Mouse (Mus musculus): ENCODE results near the gene Rasgef1b. TPM values are rescaled to one million over a fixed set of nuclear protein-coding genes. Genes with fewer than 3 reads are reported as not detected.

Rasgef1b gene
- polyA plus RNA-seq, 1 experiment from 2014 or later = 31.1 TPM

- Histone ChIP-seq H3K36me3 (ENCODE audit: control insufficient read depth, insufficient read depth) (no peaks in the 10 kb centered on the region), H3K4me2 (ENCODE audit: low read depth, low read length) (no peak overlapping the region), H3K27ac (ENCODE audit: low read length) (no peak overlapping the region), H3K4me1 (ENCODE audit: control insufficient read depth, insufficient read depth, low read length) (no peaks in the 10 kb centered on the region), H3K9ac (ENCODE audit: low read length) (no peak overlapping the region), H3K4me3 (ENCODE audit: low read length) (no peak overlapping the region), H3K27me3 (ENCODE audit: control insufficient read depth, insufficient read depth, low read length) (no peaks in the 10 kb centered on the region), H3K9me3 (replicated peaks; ENCODE audit: control insufficient read depth, low read length) (0 out of 2 replicates have a peak, but pooled peaks cover 3% of the 10 kb centered on the region)
- no peak for ATAC-seq (replicated peaks; ENCODE audit: extremely low read depth, insufficient read depth, low FRiP score)
- WGBS = 80% methylated on average over 9 of the region's 9 CpGs
These were observed 226.2 kb downstream of the Rasgef1b start for GRCm38 (mm10) chr5:99502681-99503080.

GRCm38 (mm10) chr5:99499404-99500089, 229.3 kb downstream of the Rasgef1b start:
- Histone ChIP-seq H3K4me2 (ENCODE audit: low read depth, low read length) (no peak overlapping the region), H3K27ac (ENCODE audit: low read length) (no peak overlapping the region), H3K36me3 (ENCODE audit: control insufficient read depth, insufficient read depth) (no peaks in the 10 kb centered on the region), H3K9ac (ENCODE audit: low read length) (no peak overlapping the region), H3K9me3 (replicated peaks; ENCODE audit: control insufficient read depth, low read length) (0 out of 2 replicates have a peak, but pooled peaks cover 3% of the 10 kb centered on the region), H3K27me3 (ENCODE audit: control insufficient read depth, insufficient read depth, low read length) (no peaks in the 10 kb centered on the region), H3K4me1 (ENCODE audit: control insufficient read depth, insufficient read depth, low read length) (0 out of 2 replicates have a peak, but pooled peaks cover 2% of the 10 kb centered on the region), H3K4me3 (ENCODE audit: low read length) (no peak overlapping the region)
- no peak for ATAC-seq (replicated peaks; ENCODE audit: extremely low read depth, insufficient read depth, low FRiP score)
- 52% methylated on average over 7 of the region's 7 CpGs for WGBS

GRCm38 (mm10) chr5:99497856-99498255, 231.0 kb downstream of the Rasgef1b start:
- ATAC-seq (replicated peaks; ENCODE audit: extremely low read depth, insufficient read depth, low FRiP score) = no peak
- Histone ChIP-seq H3K36me3 (ENCODE audit: control insufficient read depth, insufficient read depth) (no peaks in the 10 kb centered on the region), H3K27ac (ENCODE audit: low read length) (peak overlapping the region; percentile 9; the same call in 1 of the 2 replicates), H3K9me3 (replicated peaks; ENCODE audit: control insufficient read depth, low read length) (0 out of 2 replicates have a peak, but pooled peaks cover 3% of the 10 kb centered on the region), H3K4me2 (ENCODE audit: low read depth, low read length) (no peak overlapping the region), H3K27me3 (ENCODE audit: control insufficient read depth, insufficient read depth, low read length) (no peaks in the 10 kb centered on the region), H3K4me1 (ENCODE audit: control insufficient read depth, insufficient read depth, low read length) (0 out of 2 replicates have a peak, but pooled peaks cover 2% of the 10 kb centered on the region), H3K9ac (ENCODE audit: low read length) (no peak overlapping the region), H3K4me3 (ENCODE audit: low read length) (no peak overlapping the region)
- WGBS = 51% methylated on average over 11 of the region's 11 CpGs

- no peak overlapping the region for H3K4me2 ChIP-seq (ENCODE audit: low read depth, low read length)
- H3K27me3 ChIP-seq (ENCODE audit: control insufficient read depth, insufficient read depth, low read length) = no peaks in the 10 kb centered on the region
- ATAC-seq (replicated peaks; ENCODE audit: extremely low read depth, insufficient read depth, low FRiP score) = no peak
- H3K4me3 ChIP-seq (ENCODE audit: low read length) = no peak overlapping the region
- H3K9ac ChIP-seq (ENCODE audit: low read length) = no peak overlapping the region
- no peak overlapping the region; the same call in 1 of the 2 replicates for H3K27ac ChIP-seq (ENCODE audit: low read length)
- no peaks in the 10 kb centered on the region for H3K36me3 ChIP-seq (ENCODE audit: control insufficient read depth, insufficient read depth)
- 66% methylated on average over 9 of the region's 9 CpGs for WGBS
- H3K4me1 ChIP-seq (ENCODE audit: control insufficient read depth, insufficient read depth, low read length) = 0 out of 2 replicates have a peak, but pooled peaks cover 2% of the 10 kb centered on the region
- 0 out of 2 replicates have a peak, but pooled peaks cover 3% of the 10 kb centered on the region for H3K9me3 ChIP-seq (replicated peaks; ENCODE audit: control insufficient read depth, low read length)
These were observed 231.7 kb downstream of the Rasgef1b start for GRCm38 (mm10) chr5:99496931-99497782.

- no peak overlapping the region for H3K9ac ChIP-seq (ENCODE audit: low read length)
- H3K36me3 ChIP-seq (ENCODE audit: control insufficient read depth, insufficient read depth) = no peaks in the 10 kb centered on the region
- no peak overlapping the region for H3K4me3 ChIP-seq (ENCODE audit: low read length)
- H3K4me2 ChIP-seq (ENCODE audit: low read depth, low read length) = no peak overlapping the region
- no peak overlapping the region for H3K27ac ChIP-seq (ENCODE audit: low read length)
- ATAC-seq (replicated peaks; ENCODE audit: extremely low read depth, insufficient read depth, low FRiP score) = no peak
- H3K27me3 ChIP-seq (ENCODE audit: control insufficient read depth, insufficient read depth, low read length) = no peaks in the 10 kb centered on the region
- 91% methylated on average over 1 of the region's 1 CpGs for WGBS
- 0 out of 2 replicates have a peak, but pooled peaks cover 2% of the 10 kb centered on the region for H3K4me1 ChIP-seq (ENCODE audit: control insufficient read depth, insufficient read depth, low read length)
- 0 out of 2 replicates have a peak, but pooled peaks cover 3% of the 10 kb centered on the region for H3K9me3 ChIP-seq (replicated peaks; ENCODE audit: control insufficient read depth, low read length)
These were observed 232.8 kb downstream of the Rasgef1b start for GRCm38 (mm10) chr5:99496157-99496453.

GRCm38 (mm10) chr5:99495354-99496156, 233.3 kb downstream of the Rasgef1b start:
- WGBS = 79% methylated on average over 10 of the region's 10 CpGs
- H3K27ac ChIP-seq (ENCODE audit: low read length) = no peak overlapping the region

GRCm38 (mm10) chr5:99493861-99494260, 235.0 kb downstream of the Rasgef1b start:
- H3K27me3 ChIP-seq (ENCODE audit: control insufficient read depth, insufficient read depth, low read length) = no peaks in the 10 kb centered on the region
- no peak for ATAC-seq (replicated peaks; ENCODE audit: extremely low read depth, insufficient read depth, low FRiP score)
- no peak overlapping the region for H3K4me2 ChIP-seq (ENCODE audit: low read depth, low read length)
- H3K36me3 ChIP-seq (ENCODE audit: control insufficient read depth, insufficient read depth) = no peaks in the 10 kb centered on the region
- WGBS = 39% methylated on average over 9 of the region's 9 CpGs
- H3K4me3 ChIP-seq (ENCODE audit: low read length) = no peak overlapping the region
- 0 out of 2 replicates have a peak, but pooled peaks cover 3% of the 10 kb centered on the region for H3K9me3 ChIP-seq (replicated peaks; ENCODE audit: control insufficient read depth, low read length)
- no peak overlapping the region for H3K27ac ChIP-seq (ENCODE audit: low read length)
- no peak overlapping the region for H3K9ac ChIP-seq (ENCODE audit: low read length)
- H3K4me1 ChIP-seq (ENCODE audit: control insufficient read depth, insufficient read depth, low read length) = 0 out of 2 replicates have a peak, but pooled peaks cover 2% of the 10 kb centered on the region

More at GRCm38 (mm10) chr5:99495354-99496156, 233.3 kb downstream of the Rasgef1b start:
- H3K4me3 ChIP-seq (ENCODE audit: low read length) = no peak overlapping the region
- no peak for ATAC-seq (replicated peaks; ENCODE audit: extremely low read depth, insufficient read depth, low FRiP score)
- H3K9me3 ChIP-seq (replicated peaks; ENCODE audit: control insufficient read depth, low read length) = 0 out of 2 replicates have a peak, but pooled peaks cover 3% of the 10 kb centered on the region
- 0 out of 2 replicates have a peak, but pooled peaks cover 2% of the 10 kb centered on the region for H3K4me1 ChIP-seq (ENCODE audit: control insufficient read depth, insufficient read depth, low read length)
- no peaks in the 10 kb centered on the region for H3K27me3 ChIP-seq (ENCODE audit: control insufficient read depth, insufficient read depth, low read length)
- H3K4me2 ChIP-seq (ENCODE audit: low read depth, low read length) = no peak overlapping the region
- H3K9ac ChIP-seq (ENCODE audit: low read length) = no peak overlapping the region
- no peaks in the 10 kb centered on the region for H3K36me3 ChIP-seq (ENCODE audit: control insufficient read depth, insufficient read depth)

GRCm38 (mm10) chr5:99493017-99493416, 235.8 kb downstream of the Rasgef1b start:
- H3K4me2 ChIP-seq (ENCODE audit: low read depth, low read length) = no peak overlapping the region
- H3K9me3 ChIP-seq (replicated peaks; ENCODE audit: control insufficient read depth, low read length) = no peaks in the 10 kb centered on the region
- H3K27me3 ChIP-seq (ENCODE audit: control insufficient read depth, insufficient read depth, low read length) = no peaks in the 10 kb centered on the region
- no peak overlapping the region for H3K27ac ChIP-seq (ENCODE audit: low read length)
- no peak for ATAC-seq (replicated peaks; ENCODE audit: extremely low read depth, insufficient read depth, low FRiP score)
- H3K4me1 ChIP-seq (ENCODE audit: control insufficient read depth, insufficient read depth, low read length) = 0 out of 2 replicates have a peak, but pooled peaks cover 2% of the 10 kb centered on the region
- 90% methylated on average over 3 of the region's 3 CpGs for WGBS
- H3K4me3 ChIP-seq (ENCODE audit: low read length) = no peak overlapping the region
- no peaks in the 10 kb centered on the region for H3K36me3 ChIP-seq (ENCODE audit: control insufficient read depth, insufficient read depth)
- no peak overlapping the region for H3K9ac ChIP-seq (ENCODE audit: low read length)

Measured in heart, embryonic 16.5 days (tissue).